Mouse (Mus musculus) cortical plate, adult 2 months (tissue): ENCODE data around the gene Padi2. TPM values are rescaled to one million over a fixed set of nuclear protein-coding genes. Genes with fewer than 3 reads are reported as not detected.
A peak's percentile ranks its signal among the peaks of the same experiment; 100 is the strongest.

Source experiments
- H3K27ac ChIP-seq: fragments of 200-500 bp; 2 replicates; pipeline ENCODE4 v1.5.1; 2012; ENCODE audit warnings: low read length, control low read depth, inconsistent platforms; ENCODE audit not compliant: insufficient read depth
- H3K4me1 ChIP-seq: fragments of 200-500 bp; 2 replicates; pipeline ENCODE4 v1.6.1; 2011; ENCODE audit warnings: low read length; ENCODE audit not compliant: control insufficient read depth, insufficient read depth
- H3K4me3 ChIP-seq: fragments of 200-500 bp; 2 replicates; pipeline ENCODE4 v1.5.1; 2011; ENCODE audit warnings: mild to moderate bottlenecking, low read length, control low read depth; ENCODE audit not compliant: insufficient read depth
- CTCF ChIP-seq: fragments of 200-500 bp; IDR thresholded peaks from 2 replicates; pipeline ENCODE4 v1.5.1; 2011; ENCODE audit warnings: mild to moderate bottlenecking, control low read depth, low read length; ENCODE audit not compliant: insufficient read depth; ENCODE audit errors: extremely low read depth
- POLR2A ChIP-seq: fragments of 200-500 bp; IDR thresholded peaks from 2 replicates; pipeline ENCODE4 v1.6.1; 2011; ENCODE audit warnings: mild to moderate bottlenecking, low read length, control low read depth; ENCODE audit not compliant: insufficient read depth; ENCODE audit errors: extremely low read depth
- polyA plus RNA-seq: library from polyadenylated mRNA; depleted of rRNA; stranded (reverse); fragments of >200 nt; gene quantifications from 2 replicates; pipeline ENCODE4 v1.2.3, GENCODE M21; 2012

Padi2 gene
- polyA plus RNA-seq, 1 experiment, result 19.4 TPM

DNA sequence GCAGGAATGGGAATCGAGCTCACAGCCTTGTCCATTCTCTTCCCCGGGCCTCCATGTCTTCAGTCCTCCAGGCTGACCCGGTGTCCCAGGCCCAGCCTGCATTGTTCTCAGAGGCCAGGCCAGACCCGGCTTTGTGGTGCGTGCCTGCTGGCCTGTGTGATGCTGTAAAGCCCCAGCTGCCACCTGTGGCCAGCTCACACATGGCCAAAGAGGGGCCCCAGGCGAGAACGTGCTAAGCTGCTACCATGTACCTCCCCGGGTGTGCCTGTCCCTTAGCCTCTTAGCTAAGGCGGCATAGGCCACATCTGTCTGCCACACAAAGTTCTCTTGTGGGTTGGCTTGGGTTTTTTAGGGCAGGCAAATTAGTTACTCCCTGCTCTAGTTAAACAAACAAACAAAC, 29.5 kb downstream of the Padi2 start:
- H3K4me1 ChIP-seq, result no peaks in the 10 kb centered on the region
- H3K4me3 ChIP-seq, result no peak overlapping the region
- TF ChIP-seq POLR2A, result no peak
- TF ChIP-seq CTCF, result no peak
- H3K27ac ChIP-seq, result no peak overlapping the region

DNA sequence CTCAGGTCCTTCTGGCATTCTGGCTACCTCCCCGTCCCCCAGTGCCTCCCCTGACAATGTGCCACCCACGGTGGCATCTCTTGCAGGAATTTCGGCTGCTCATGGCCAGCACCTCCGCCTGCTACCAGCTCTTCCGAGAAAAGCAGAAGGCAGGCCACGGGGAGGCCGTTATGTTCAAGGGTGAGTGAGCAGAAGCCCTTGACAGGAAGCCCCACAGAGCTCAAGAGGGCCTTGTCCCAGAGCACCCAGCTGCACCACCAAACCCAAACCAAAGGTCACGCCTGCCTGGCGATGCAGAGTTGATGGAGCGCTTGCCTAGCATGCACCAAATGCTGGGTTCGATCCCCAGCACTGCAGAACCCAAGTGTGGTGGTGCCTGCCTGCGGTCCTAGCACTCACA, 38.2 kb downstream of the Padi2 start:
- Histone ChIP-seq H3K27ac (no peak overlapping the region), H3K4me1 (no peaks in the 10 kb centered on the region), H3K4me3 (no peak overlapping the region)
- no peak for TF ChIP-seq CTCF
- TF ChIP-seq POLR2A, result no peak

DNA sequence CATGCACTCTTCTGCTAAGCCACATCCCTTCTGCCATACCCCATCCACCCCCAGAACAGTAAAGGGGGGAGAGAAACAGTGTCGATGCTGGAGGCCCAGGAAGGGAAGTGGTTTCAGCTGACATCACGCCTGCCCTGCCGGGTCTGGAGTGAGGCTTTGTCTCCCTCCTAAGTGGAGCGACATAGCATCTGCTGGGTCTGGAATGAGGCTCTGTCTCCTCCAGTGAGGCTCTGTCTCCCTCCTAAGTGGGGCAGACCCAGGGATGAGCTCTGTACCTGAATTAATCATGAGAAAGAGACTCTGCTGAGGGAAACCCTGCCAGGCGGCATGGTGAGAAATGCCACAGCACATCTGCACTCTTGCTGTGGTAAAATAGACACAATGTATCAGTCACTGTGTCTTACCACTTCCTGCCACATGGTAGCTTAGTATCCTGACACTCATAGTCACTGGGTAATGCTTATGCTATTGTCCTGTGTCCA, 38.9 kb downstream of the Padi2 start:
- Histone ChIP-seq H3K27ac (peak overlapping the region; percentile 45; the same call in 1 of the 2 replicates), H3K4me3 (no peak overlapping the region), H3K4me1 (no peaks in the 10 kb centered on the region)
- no peak for TF ChIP-seq CTCF

DNA sequence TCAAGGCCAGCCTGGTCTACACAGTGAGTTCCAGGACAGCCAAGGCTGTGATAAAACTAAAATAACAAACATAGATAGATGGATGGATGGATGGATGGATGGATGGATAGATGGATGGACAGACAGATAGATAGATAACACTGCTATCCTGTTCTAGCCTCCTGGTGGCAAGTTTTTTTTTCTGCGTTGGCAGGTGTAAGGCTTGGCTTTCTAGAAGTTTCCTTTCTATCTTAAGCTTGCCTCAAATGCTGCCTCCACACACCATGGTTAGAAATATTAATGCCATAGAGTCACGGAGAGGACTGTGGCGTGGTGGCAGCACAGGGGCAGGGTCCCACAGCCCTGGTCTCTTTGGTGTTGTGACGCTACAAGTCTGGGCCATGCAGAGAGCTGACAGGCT, 39.4 kb downstream of the Padi2 start:
- H3K4me1 ChIP-seq, result no peaks in the 10 kb centered on the region
- no peak for TF ChIP-seq POLR2A
- TF ChIP-seq CTCF, result no peak
- H3K27ac ChIP-seq, result no peak overlapping the region
- no peak overlapping the region for H3K4me3 ChIP-seq

DNA sequence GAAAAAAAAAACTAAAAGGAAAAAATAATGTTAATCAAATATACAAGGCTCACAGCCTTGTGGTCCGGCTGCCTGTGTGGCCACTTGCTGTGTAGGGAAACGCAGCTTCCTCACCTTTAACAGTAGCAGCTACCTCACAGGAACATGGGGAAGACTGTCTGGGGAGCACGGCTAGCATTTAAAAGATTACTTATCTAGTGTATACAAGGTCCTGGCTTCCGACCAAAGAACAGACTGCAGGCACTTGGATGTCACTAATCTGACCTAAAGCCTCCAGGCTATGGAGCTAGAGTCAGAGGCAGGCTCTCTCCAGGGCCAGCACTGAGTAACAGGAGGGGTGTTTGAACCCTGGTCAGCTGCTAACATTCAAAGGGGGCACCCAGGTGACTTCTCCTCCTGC, 39.9 kb downstream of the Padi2 start:
- TF ChIP-seq POLR2A (no peak), CTCF (no peak)
- H3K4me3 ChIP-seq, result no peak overlapping the region
- no peak overlapping the region for H3K27ac ChIP-seq
- H3K4me1 ChIP-seq, result no peaks in the 10 kb centered on the region

DNA sequence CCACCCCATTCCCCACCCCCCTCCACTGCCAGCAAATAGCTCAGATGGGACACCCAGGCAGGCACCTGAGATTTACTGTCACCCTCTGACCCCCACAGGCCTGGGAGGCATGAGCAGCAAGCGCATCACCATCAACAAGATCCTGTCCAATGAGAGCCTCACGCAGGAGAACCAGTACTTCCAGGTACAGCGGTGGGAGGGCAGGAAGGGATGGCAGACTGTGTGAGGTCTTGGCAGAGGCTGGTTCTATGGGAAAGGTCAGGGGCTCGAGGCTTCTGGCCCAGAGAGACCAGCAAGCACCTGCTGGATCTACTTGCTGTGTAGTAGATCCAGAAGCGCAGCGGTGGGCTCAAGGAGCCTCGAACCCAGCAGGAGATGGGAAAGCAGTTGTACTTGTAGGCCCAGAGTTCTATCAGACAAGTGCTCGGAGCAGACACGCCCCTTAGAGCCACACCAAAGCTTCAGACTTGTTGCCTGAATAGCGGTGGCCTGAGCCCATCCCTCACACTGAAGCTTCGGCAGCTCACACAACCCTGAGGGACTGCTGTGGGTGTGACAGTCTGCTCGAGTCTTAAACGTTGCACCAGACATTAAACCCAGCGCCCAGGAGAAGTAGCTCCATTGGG, 40.5 kb downstream of the Padi2 start:
- Histone ChIP-seq H3K4me1 (no peaks in the 10 kb centered on the region), H3K27ac (no peak overlapping the region)
- no peak for TF ChIP-seq CTCF
- no peak for TF ChIP-seq POLR2A

DNA sequence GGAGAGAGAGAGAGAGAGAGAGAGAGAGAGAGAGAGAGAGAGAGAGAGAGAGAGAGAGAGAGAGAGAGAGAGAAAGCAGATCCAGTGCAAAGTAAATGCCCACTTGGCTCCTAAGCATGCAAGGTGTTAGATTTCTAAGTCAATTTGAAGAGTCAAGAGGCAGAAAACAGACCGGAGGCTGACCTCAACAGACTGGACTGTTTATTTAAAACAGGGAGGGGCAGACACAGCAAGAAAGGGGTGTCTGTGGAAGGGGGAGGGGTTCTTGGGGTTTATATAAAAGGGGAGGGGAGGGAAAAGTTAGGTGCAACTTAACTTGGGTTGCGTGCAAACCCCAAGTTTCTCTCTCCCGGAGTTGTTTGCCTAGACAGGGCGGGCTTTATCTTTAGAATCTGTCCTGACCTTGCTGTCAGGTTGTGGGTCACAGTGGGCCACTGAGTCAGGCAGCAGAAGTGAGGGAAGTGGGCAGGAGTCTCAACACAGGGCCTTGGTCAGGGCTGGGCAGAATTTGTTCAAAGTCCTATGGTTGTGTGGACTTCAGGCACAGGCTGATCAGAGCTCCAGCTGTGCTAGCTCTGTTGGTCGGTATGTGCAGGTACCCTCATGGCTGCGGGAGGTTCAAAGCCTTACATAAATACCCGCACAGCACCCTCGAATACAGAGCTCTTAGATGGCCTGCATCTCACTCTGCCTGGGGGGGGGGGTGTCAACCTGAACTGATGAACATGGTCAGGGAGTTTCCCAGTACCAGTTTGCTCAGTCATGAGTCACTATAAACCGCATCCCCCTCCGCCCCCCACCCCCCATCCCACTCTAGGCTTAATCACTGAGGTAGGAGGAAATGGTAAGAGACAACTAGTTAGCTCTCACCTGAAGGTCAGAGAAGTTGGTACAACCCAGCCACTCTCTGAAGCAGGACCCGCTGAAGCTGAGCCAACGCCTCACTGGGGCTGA, 41.6 kb downstream of the Padi2 start:
- Histone ChIP-seq H3K4me3 (no peak overlapping the region), H3K4me1 (no peaks in the 10 kb centered on the region), H3K27ac (no peak overlapping the region)
- no peak for TF ChIP-seq CTCF
- TF ChIP-seq POLR2A, result no peak

More for the DNA sequence above, 40.5 kb downstream of the Padi2 start:
- H3K4me3 ChIP-seq, result no peak overlapping the region

DNA sequence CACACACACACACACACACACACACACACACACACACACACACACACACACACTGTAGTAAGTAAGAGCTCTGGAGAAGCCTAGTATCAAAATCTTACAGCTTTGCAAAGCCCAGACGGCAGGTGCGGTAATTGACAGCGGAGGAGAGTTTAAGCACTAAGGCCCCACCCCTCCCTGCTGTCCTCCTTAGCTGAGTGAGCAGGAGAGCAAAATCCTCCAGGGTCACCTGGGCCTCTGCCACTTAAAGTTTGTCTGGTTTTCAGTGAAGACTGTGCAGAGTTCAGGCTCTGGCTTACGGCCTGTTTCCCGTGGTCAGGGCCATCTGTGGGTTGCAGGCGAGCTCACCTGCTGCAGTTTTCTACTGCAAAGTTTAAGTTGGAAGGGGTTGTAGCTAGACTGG, 42.3 kb downstream of the Padi2 start:
- Histone ChIP-seq H3K27ac (no peak overlapping the region), H3K4me3 (no peak overlapping the region), H3K4me1 (no peaks in the 10 kb centered on the region)
- no peak for TF ChIP-seq POLR2A
- TF ChIP-seq CTCF, result no peak

DNA sequence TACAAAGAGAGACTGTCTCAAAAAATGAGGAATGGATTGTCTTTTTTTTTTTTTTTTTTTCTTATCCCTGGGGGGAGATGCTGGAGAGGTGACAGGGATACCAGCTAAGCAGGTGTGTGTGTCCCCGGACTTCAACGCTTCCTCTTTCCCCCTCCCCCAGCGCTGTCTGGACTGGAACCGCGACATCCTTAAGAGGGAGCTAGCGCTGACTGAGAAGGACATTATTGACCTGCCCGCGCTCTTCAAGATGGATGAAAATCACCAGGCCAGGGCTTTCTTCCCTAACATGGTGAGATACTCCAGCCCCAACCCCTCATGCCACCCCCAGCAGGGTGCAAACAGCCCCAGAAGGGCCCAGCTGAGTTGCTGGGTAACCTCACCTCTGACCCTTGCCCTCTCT, 42.9 kb downstream of the Padi2 start:
- H3K4me1 ChIP-seq, result no peaks in the 10 kb centered on the region
- no peak overlapping the region for H3K4me3 ChIP-seq
- H3K27ac ChIP-seq, result no peak overlapping the region
- no peak for TF ChIP-seq CTCF
- TF ChIP-seq POLR2A, result no peak

DNA sequence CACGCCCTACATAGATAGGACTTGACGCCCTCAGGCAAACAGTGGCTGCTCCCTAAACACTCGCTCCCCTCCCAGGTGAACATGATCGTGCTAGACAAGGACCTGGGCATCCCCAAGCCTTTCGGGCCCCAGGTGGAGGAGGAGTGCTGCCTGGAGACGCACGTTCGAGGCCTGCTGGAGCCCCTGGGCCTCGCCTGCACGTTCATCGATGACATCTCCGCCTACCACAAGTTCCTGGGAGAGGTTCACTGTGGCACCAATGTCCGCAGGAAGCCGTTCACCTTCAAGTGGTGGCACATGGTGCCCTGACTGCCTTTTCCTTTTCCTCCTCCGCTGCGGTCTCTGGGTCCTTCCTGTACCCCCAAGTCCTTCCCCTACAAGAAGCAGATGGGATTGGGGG, 43.5 kb downstream of the Padi2 start:
- TF ChIP-seq POLR2A (no peak), CTCF (no peak)
- Histone ChIP-seq H3K4me1 (no peaks in the 10 kb centered on the region), H3K4me3 (no peak overlapping the region), H3K27ac (no peak overlapping the region)
